Mouse (Mus musculus): ENCODE results near the gene Gm10663. TPM values are rescaled to one million over a fixed set of nuclear protein-coding genes. Genes with fewer than 3 reads are reported as not detected.

The Gm10663 gene
- total RNA-seq, 2 experiments from 2014 or later = not detected

GRCm38 (mm10) chr8:65070996-65071395 is 3.8 kb upstream of the Gm10663 start:
- intact Hi-C loops (cut with DNase I) = no loop called here
- no peak for DNase-seq (ENCODE audit: low spot score in 2 of 2)

GRCm38 (mm10) chr8:65080731-65081130 is 5.9 kb downstream of the Gm10663 start:
- no peak for DNase-seq (ENCODE audit: low spot score in 2 of 2)
- intact Hi-C loops (cut with DNase I) = no loop called here

GRCm38 (mm10) chr8:65085680-65086079 is 10.8 kb downstream of the Gm10663 start:
- intact Hi-C loops (cut with DNase I) = no loop called here
- DNase-seq (ENCODE audit: low spot score in 2 of 2) = no peak

- intact Hi-C loops (cut with DNase I) = no loop called here
- DNase-seq (ENCODE audit: low spot score in 2 of 2) = no peak
These were observed 12.9 kb downstream of the Gm10663 start for GRCm38 (mm10) chr8:65087711-65088110.

GRCm38 (mm10) chr8:65088120-65088519 is 13.3 kb downstream of the Gm10663 start:
- intact Hi-C loops (cut with DNase I) = no loop called here

GRCm38 (mm10) chr8:65089781-65090180 is 14.9 kb downstream of the Gm10663 start:
- intact Hi-C loops (cut with DNase I) = no loop called here
- no peak for DNase-seq (ENCODE audit: low spot score in 2 of 2)

More at GRCm38 (mm10) chr8:65088120-65088519, 13.3 kb downstream of the Gm10663 start:
- DNase-seq (ENCODE audit: low spot score in 2 of 2) = no peak

GRCm38 (mm10) chr8:65097760-65098415 is 23.1 kb downstream of the Gm10663 start:
- DNase-seq (ENCODE audit: low spot score in 2 of 2) = no peak
- intact Hi-C loops (cut with DNase I) = no loop called here

GRCm38 (mm10) chr8:65099735-65100134 is 24.9 kb downstream of the Gm10663 start:
- DNase-seq (ENCODE audit: low spot score in 2 of 2) = no peak
- intact Hi-C loops (cut with DNase I) = no loop called here

- no peak for DNase-seq (ENCODE audit: low spot score in 2 of 2)
- intact Hi-C loops (cut with DNase I) = no loop called here
These were observed 28.8 kb downstream of the Gm10663 start for GRCm38 (mm10) chr8:65103632-65104031.

- intact Hi-C loops (cut with DNase I) = no loop called here
These were observed 29.2 kb downstream of the Gm10663 start for GRCm38 (mm10) chr8:65104041-65104440.

GRCm38 (mm10) chr8:65107936-65108718 is 33.3 kb downstream of the Gm10663 start:
- intact Hi-C loops (cut with DNase I) = no loop called here
- no peak for DNase-seq (ENCODE audit: low spot score in 2 of 2)

More at GRCm38 (mm10) chr8:65104041-65104440, 29.2 kb downstream of the Gm10663 start:
- no peak for DNase-seq (ENCODE audit: low spot score in 2 of 2)

GRCm38 (mm10) chr8:65108936-65109335 is 34.1 kb downstream of the Gm10663 start:
- no peak for DNase-seq (ENCODE audit: low spot score in 2 of 2)
- intact Hi-C loops (cut with DNase I) = no loop called here

GRCm38 (mm10) chr8:65110285-65110691 is 35.5 kb downstream of the Gm10663 start:
- peak; percentile 75 to 86 for DNase-seq (ENCODE audit: low spot score in 2 of 2)
- intact Hi-C loops (cut with DNase I) = loop anchor here (1.0 to 5.0 kb wide), 2 partner anchors 88 to 143 kb away; no protein-coding TSS in a partner anchor

- intact Hi-C loops (cut with DNase I) = loop anchor here (5.0 kb wide), 1 partner anchor 145 kb away; no protein-coding TSS in a partner anchor
- no peak for DNase-seq (ENCODE audit: low spot score in 2 of 2)
These were observed 37.3 kb downstream of the Gm10663 start for GRCm38 (mm10) chr8:65112092-65112491.

GRCm38 (mm10) chr8:65126014-65126413 is 51.2 kb downstream of the Gm10663 start:
- DNase-seq (ENCODE audit: low spot score in 2 of 2) = no peak
- intact Hi-C loops (cut with DNase I) = no loop called here

GRCm38 (mm10) chr8:65126454-65126853 is 51.6 kb downstream of the Gm10663 start:
- intact Hi-C loops (cut with DNase I) = no loop called here

More at GRCm38 (mm10) chr8:65126454-65126853, 51.6 kb downstream of the Gm10663 start:
- no peak for DNase-seq (ENCODE audit: low spot score in 2 of 2)

Small RNA genes within 50 kb of the gene (microRNA-seq; reads per million reads assigned to microRNA genes)
- 0 reads per million in 2 experiments for gene Gm24333

Other genes starting within 250 kb of the Gm10663 start
- 100 to 1,000 TPM; 139 to 140 TPM for gene Klhl2, start 225.0 kb upstream of the Gm10663 start, total RNA-seq (2021)
- 10 to 100 TPM; 17.2 TPM for gene Tmem192, start 127.8 kb upstream of the Gm10663 start, total RNA-seq (2021)
- not detected for gene Trim75, start 87.2 kb upstream of the Gm10663 start, total RNA-seq (2021)
- gene Trim61, start 56.5 kb upstream of the Gm10663 start, total RNA-seq (2021) = not detected
- gene Trim60, start 56.4 kb upstream of the Gm10663 start, total RNA-seq (2021) = not detected
- gene Apela, start 37.7 kb upstream of the Gm10663 start, total RNA-seq (2021) = not detected
- gene BC030870, start 54.5 kb downstream of the Gm10663 start, total RNA-seq (2021) = not detected

All from left cerebral cortex, postnatal 14 days (tissue).